Mouse (Mus musculus) ES-Bruce4 (cell line): ENCODE measurements at regions not wholly inside any gene's neighbourhood (a gene's known extent, or its start where the extent isn't known, plus 50 kb on each side); places are given as distances from the start of the nearest gene placed in this dataset.

Source experiments
- H3K27ac ChIP-seq: 2 replicates; pipeline ENCODE4 v1.5.1; 2012; ENCODE audit warnings: low read length, inconsistent platforms; ENCODE audit not compliant: insufficient read depth
- H3K27me3 ChIP-seq: 2 replicates; pipeline ENCODE4 v1.6.1; 2012; ENCODE audit warnings: mild to moderate bottlenecking, low read length, inconsistent platforms; ENCODE audit not compliant: control insufficient read depth, poor library complexity, insufficient read depth, severe bottlenecking
- H3K36me3 ChIP-seq: 2 replicates; pipeline ENCODE4 v1.6.1; 2012; ENCODE audit warnings: inconsistent platforms, mild to moderate bottlenecking, low read length, moderate library complexity; ENCODE audit not compliant: control insufficient read depth, poor library complexity, insufficient read depth, severe bottlenecking
- H3K4me1 ChIP-seq: one replicate; pipeline ENCODE4 v1.8.1; 2011; ENCODE audit warnings: low read length; ENCODE audit not compliant: control insufficient read depth, insufficient read depth
- H3K4me3 ChIP-seq: 2 replicates; pipeline ENCODE4 v1.5.1; 2011; ENCODE audit warnings: low read depth, mild to moderate bottlenecking, low read length
- H3K9ac ChIP-seq: 2 replicates; pipeline ENCODE4 v1.6.1; 2012; ENCODE audit warnings: low read depth, mild to moderate bottlenecking, inconsistent platforms; ENCODE audit not compliant: poor library complexity, severe bottlenecking
- H3K9me3 ChIP-seq: replicated peaks from 2 replicates; pipeline ENCODE4 v1.6.1; 2012; ENCODE audit warnings: mild to moderate bottlenecking, low read length, inconsistent platforms; ENCODE audit not compliant: control insufficient read depth, poor library complexity, insufficient read depth, severe bottlenecking
- CTCF ChIP-seq: IDR thresholded peaks from one replicate; pipeline ENCODE4 v1.8.1; 2011; ENCODE audit warnings: low read depth, low read length
- EP300 ChIP-seq: IDR thresholded peaks from 2 replicates; pipeline ENCODE4 v1.6.1; 2011; ENCODE audit warnings: low read depth, low read length; ENCODE audit not compliant: insufficient read depth
- POLR2A ChIP-seq: IDR thresholded peaks from one replicate; pipeline ENCODE4 v1.8.1; 2011; ENCODE audit warnings: low read length; ENCODE audit not compliant: insufficient read depth

- TF ChIP-seq EP300: no peak
- no peak for TF ChIP-seq POLR2A
- TF ChIP-seq CTCF: no peak
- no peaks in the 10 kb centered on the region; the same call in 1 of the 2 replicates for H3K9me3 ChIP-seq
Measured at GRCm38 (mm10) chr5:17262126-17262525, 110.9 kb upstream of the Speer4f2 start.

GRCm38 (mm10) chr5:17271153-17271552, 101.8 kb upstream of the Speer4f2 start:
- Histone ChIP-seq H3K27ac (no peak overlapping the region), H3K4me3 (no peak overlapping the region), H3K36me3 (no peaks in the 10 kb centered on the region), H3K9ac (no peak overlapping the region), H3K4me1 (no peaks in the 10 kb centered on the region), H3K9me3 (peaks cover 9% of the 10 kb centered on the region), H3K27me3 (no peaks in the 10 kb centered on the region; the same call in 1 of the 2 replicates)
- TF ChIP-seq POLR2A (no peak), CTCF (no peak), EP300 (no peak)

More at GRCm38 (mm10) chr5:17262126-17262525, 110.9 kb upstream of the Speer4f2 start:
- H3K9ac ChIP-seq: no peak overlapping the region
- H3K27ac ChIP-seq: no peak overlapping the region
- H3K27me3 ChIP-seq: no peaks in the 10 kb centered on the region
- no peak overlapping the region for H3K4me3 ChIP-seq
- H3K4me1 ChIP-seq: no peaks in the 10 kb centered on the region
- no peaks in the 10 kb centered on the region for H3K36me3 ChIP-seq

- Histone ChIP-seq H3K36me3 (no peaks in the 10 kb centered on the region), H3K9ac (no peak overlapping the region), H3K27me3 (no peaks in the 10 kb centered on the region; the same call in 1 of the 2 replicates), H3K9me3 (peaks cover 9% of the 10 kb centered on the region), H3K27ac (no peak overlapping the region), H3K4me1 (no peaks in the 10 kb centered on the region), H3K4me3 (no peak overlapping the region)
- TF ChIP-seq POLR2A: no peak
Measured at GRCm38 (mm10) chr5:17271722-17272479, 101.1 kb upstream of the Speer4f2 start.

- Histone ChIP-seq H3K4me1 (no peaks in the 10 kb centered on the region), H3K27me3 (no peaks in the 10 kb centered on the region), H3K9me3 (peaks cover 6% of the 10 kb centered on the region), H3K9ac (no peak overlapping the region), H3K36me3 (no peaks in the 10 kb centered on the region), H3K4me3 (no peak overlapping the region), H3K27ac (no peak overlapping the region)
- no peak for TF ChIP-seq CTCF
- TF ChIP-seq POLR2A: no peak
- TF ChIP-seq EP300: no peak
Measured at GRCm38 (mm10) chr5:17275346-17275745, 97.6 kb upstream of the Speer4f2 start.

- H3K36me3 ChIP-seq: no peaks in the 10 kb centered on the region
- no peaks in the 10 kb centered on the region; the same call in 1 of the 2 replicates for H3K9me3 ChIP-seq
- no peak overlapping the region for H3K4me3 ChIP-seq
- no peak overlapping the region for H3K27ac ChIP-seq
- H3K27me3 ChIP-seq: no peaks in the 10 kb centered on the region
- no peaks in the 10 kb centered on the region for H3K4me1 ChIP-seq
- no peak for TF ChIP-seq EP300
- TF ChIP-seq POLR2A: no peak
- H3K9ac ChIP-seq: no peak overlapping the region
Measured at GRCm38 (mm10) chr5:17276782-17277578, 96.0 kb upstream of the Speer4f2 start.

GRCm38 (mm10) chr5:17280203-17280602, 92.8 kb upstream of the Speer4f2 start:
- Histone ChIP-seq H3K4me3 (no peak overlapping the region), H3K27me3 (no peaks in the 10 kb centered on the region), H3K36me3 (no peaks in the 10 kb centered on the region), H3K9ac (no peak overlapping the region), H3K4me1 (no peaks in the 10 kb centered on the region), H3K9me3 (no peaks in the 10 kb centered on the region; the same call in 1 of the 2 replicates), H3K27ac (no peak overlapping the region)
- no peak for TF ChIP-seq CTCF
- TF ChIP-seq EP300: no peak
- TF ChIP-seq POLR2A: no peak
